Mouse (Mus musculus) embryonic facial prominence, embryonic 14.5 days (tissue): ENCODE measurements around the gene Uprt. TPM values are rescaled to one million over a fixed set of nuclear protein-coding genes. Genes with fewer than 3 reads are reported as not detected.

ENCODE experiments used
- polyA plus RNA-seq: library from polyadenylated mRNA; unstranded; fragments of >200 nt; fragmentation: Nextera tagmentation; extraction: Ambion mirVana; gene quantifications from 2 replicates; pipeline ENCODE4 v1.2.1, GENCODE M21; 2014

The Uprt gene
- polyA plus RNA-seq, 1 experiment from 2014 or later, result 1.1 TPM

Other genes with a start within 250 kb of the Uprt start
- gene Abcb7, start 69.0 kb upstream of the Uprt start, polyA plus RNA-seq, result 9.4 and 9.7 TPM in 2 replicates
- gene Zdhhc15, start 188.2 kb downstream of the Uprt start, polyA plus RNA-seq, result 12.3 and 15.7 TPM in 2 replicates